Mouse (Mus musculus) gastrocnemius, adult 2 months (tissue): Measurements from ENCODE around the gene Astn2. TPM values are rescaled to one million over a fixed set of nuclear protein-coding genes. Genes with fewer than 3 reads are reported as not detected.

Experiments used
- DNase-seq: peaks from one replicate; pipeline ENCODE4 v3.0.0; 2022
- H3K27ac ChIP-seq: fragments of 200-600 bp; 2 replicates; pipeline ENCODE4 v1.8.1; 2022; ENCODE audit warnings: mild to moderate bottlenecking
- H3K4me3 ChIP-seq: fragments of 200-600 bp; 2 replicates; pipeline ENCODE4 v1.8.1; 2022; ENCODE audit warnings: mild to moderate bottlenecking, moderate library complexity
- CTCF ChIP-seq: fragments of 200-600 bp; IDR thresholded peaks from 2 replicates; pipeline ENCODE4 v1.8.1; 2022; ENCODE audit warnings: antibody characterized with exemption, mild to moderate bottlenecking, moderate library complexity
- intact Hi-C: fragments of 180-260 bp; cut with DNase I; formaldehyde crosslinking; loops from one replicate; pipeline ENCODE4 v1.15.1; 2025
- total RNA-seq, 2 experiments: library from RNA; stranded (reverse); gene quantifications; 2 replicates each; pipeline ENCODE4 v1.2.3; 2021

Gene Astn2
- total RNA-seq, 2 experiments from 2014 or later, result 0.61 to 1.0 TPM

DNA sequence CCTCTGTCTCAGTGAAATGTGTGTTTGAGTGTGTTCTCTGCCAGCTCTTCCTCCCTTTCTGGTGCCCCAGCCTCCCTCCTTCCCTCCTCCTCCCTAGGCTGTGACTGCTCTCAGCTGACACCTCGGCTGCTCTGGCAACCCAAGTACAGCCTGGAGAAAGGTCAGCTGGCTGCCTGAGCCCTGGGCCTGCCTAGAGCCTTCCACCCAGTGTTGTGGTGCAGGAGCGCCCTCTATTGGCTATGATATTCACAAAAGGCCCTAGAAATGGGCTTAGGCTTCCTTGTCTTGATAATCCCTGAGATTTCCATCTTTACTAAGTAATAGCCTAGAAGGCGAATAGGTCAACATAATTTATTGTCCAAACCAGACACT lies 908.0 kb downstream of the Astn2 start:
- peak; percentile 85 for TF ChIP-seq CTCF
- Histone ChIP-seq H3K27ac (no peak overlapping the region), H3K4me3 (no peak overlapping the region)
- intact Hi-C loops, result loop anchor here (2.0 to 5.0 kb wide), 3 partner anchors 374 to 974 kb away; partner anchors contain the start of gene Pappa
- peak; percentile 92 for DNase-seq

DNA sequence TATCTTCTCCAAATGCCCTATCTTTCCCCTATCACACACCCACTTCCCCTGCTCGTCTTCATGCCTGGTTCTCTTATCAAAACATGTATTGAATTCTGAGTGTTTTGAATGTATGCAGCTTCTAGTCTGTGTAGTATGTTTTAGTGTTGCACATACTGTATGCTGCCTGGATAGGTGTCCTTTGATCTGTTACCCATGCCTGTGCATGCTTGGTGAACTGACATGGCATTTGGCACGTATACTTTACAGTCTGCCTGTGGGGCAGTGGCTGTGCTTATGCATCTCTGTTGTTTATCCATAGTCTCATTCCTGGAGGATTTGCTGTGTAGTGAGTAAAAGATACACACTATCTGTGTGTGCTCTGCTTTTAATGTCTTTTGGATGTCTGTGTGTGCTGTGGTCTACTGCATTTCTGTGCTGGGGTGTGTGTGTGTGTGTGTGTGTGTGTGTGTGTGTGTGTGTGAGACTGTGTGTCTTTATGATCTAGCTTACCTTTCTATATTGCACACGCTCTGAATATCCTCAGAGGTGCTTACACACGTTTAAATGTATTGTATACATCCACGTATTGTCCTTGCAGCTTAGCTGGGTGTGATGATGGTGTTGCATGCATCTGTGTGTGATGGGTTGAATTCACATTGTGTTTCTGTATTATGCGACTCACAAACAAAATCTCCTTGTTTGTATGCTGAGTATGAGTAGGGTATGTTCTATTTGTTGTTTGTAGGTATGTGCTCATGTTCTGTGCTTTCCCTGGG lies 908.5 kb downstream of the Astn2 start:
- intact Hi-C loops, result loop anchor here (2.0 to 5.0 kb wide), 3 partner anchors 374 to 973 kb away; partner anchors contain the start of gene Pappa
- no peak for DNase-seq
- TF ChIP-seq CTCF, result no peak
- Histone ChIP-seq H3K4me3 (no peak overlapping the region), H3K27ac (no peak overlapping the region)

DNA sequence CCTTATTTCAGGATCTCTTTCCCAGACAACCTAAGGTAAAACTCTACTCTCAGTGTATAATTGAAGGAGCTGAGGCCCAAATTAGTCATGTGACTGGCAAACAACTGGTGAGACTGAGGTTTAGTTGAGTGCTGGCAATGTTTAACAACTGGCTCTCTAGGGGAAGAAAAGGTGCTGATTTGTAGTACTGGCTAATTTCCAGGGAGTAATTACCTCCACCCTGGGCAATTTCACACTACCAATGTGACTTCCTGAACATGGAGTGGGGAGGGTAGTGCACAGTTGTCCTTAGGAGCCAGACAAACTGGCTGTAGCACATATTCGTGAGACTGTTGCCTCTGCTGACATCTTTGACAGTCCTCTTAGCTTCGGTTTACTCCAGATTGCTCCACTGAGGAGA lies 912.9 kb downstream of the Astn2 start:
- Histone ChIP-seq H3K27ac (no peak overlapping the region), H3K4me3 (no peak overlapping the region)
- TF ChIP-seq CTCF, result no peak
- intact Hi-C loops, result no loop called here
- no peak for DNase-seq

DNA sequence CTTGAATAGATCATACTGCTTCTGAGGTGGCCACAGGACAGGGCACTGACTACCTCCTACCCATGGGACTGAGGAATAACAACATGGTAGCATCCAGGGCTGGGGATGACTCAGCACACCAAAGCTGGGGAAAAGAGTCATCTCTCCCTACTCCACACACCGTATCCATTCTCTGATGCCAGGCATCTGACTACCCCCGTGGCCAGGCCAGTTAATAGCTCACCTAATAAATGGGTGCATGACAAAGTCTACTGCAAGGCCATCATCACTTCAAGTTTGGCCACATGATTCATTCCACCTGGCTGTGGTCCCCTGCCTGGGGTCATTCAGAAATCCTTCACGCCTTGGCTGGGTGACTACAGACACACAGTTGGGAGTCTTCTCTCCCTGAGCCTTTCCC lies 914.7 kb downstream of the Astn2 start:
- intact Hi-C loops, result no loop called here
- Histone ChIP-seq H3K27ac (no peak overlapping the region), H3K4me3 (no peak overlapping the region)
- DNase-seq, result no peak
- TF ChIP-seq CTCF, result no peak

DNA sequence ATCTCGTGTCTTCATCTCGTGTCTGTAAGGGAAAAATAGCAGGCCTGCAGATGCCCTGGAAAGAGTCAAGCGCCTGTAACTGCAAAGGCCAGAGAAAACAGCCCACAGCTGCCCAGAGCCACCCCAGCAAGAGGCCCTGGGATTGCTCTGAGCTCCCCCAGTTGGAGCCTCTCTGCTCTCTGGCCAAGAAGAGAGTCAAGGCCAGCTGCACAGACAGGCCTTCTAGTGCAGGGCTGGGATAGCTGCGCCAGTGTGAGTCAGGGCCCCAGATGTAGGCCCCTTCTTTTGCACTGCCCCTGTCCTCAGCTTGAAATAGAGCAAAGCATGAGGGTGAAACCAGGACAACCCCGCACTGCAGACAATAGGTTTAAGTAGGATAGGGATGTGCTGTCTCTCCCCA lies 922.8 kb downstream of the Astn2 start:
- intact Hi-C loops, result no loop called here
- no peak for TF ChIP-seq CTCF
- DNase-seq, result peak; percentile 59
- Histone ChIP-seq H3K27ac (peak overlapping the region; percentile 3; the same call in 1 of the 2 replicates), H3K4me3 (no peak overlapping the region)

DNA sequence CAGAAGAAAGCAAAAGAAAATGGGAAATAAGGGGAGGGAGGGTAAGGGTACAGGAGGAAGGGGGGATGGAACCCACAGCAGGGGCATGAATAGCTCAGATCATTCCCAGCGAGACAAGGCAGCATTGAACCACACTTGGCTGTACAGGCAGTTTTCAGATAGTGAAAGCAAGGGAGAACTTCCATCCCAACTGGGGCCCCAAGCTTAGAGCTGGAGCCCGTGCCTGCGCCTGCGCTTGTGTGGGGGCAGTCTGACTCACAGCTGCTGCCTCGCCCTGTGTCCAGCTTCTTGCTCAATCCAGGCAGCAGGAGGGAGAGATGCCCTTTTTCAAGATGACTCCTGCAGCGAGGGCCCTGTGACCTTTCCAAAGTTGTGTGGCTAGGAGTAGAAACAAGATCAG lies 927.3 kb downstream of the Astn2 start:
- peak overlapping the region; percentile 61 for H3K27ac ChIP-seq
- intact Hi-C loops, result no loop called here

DNA sequence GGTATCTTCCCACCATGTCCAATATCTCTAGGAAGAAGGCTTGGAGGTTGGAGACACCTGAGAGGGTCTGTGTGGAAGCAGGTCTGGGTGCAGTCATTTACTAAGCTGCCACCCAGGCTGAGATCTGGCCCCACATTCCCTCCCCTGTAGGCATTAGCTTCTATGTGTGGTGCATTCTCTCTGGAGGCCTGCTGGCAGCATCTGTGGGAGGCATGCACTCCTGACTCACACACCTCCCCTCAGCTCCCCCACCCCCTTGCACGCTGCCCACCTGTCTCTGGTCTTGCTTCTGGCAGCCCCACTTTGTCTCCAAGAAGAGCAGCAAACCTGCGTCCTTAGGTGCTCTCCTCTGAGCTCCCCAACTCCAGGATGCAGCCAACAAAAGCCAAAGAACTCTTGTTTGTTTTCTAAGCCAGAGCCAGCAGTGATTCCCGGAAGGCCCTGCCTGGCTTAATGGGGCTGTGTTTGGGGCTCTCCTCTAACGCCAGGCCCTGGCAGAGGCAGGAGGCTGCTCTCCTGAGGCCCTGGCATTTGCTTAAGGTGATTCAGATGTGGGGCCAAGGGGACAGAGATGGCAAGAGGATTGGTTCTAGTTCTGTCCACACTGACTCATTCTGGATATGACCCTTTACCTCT lies 928.4 kb downstream of the Astn2 start:
- DNase-seq, result no peak
- H3K4me3 ChIP-seq, result no peak overlapping the region
- TF ChIP-seq CTCF, result no peak
- intact Hi-C loops, result no loop called here
- peak overlapping the region; percentile 61; the same call in 1 of the 2 replicates for H3K27ac ChIP-seq

More for the DNA sequence above, 927.3 kb downstream of the Astn2 start:
- TF ChIP-seq CTCF, result no peak
- H3K4me3 ChIP-seq, result no peak overlapping the region
- DNase-seq, result peak; percentile 69

DNA sequence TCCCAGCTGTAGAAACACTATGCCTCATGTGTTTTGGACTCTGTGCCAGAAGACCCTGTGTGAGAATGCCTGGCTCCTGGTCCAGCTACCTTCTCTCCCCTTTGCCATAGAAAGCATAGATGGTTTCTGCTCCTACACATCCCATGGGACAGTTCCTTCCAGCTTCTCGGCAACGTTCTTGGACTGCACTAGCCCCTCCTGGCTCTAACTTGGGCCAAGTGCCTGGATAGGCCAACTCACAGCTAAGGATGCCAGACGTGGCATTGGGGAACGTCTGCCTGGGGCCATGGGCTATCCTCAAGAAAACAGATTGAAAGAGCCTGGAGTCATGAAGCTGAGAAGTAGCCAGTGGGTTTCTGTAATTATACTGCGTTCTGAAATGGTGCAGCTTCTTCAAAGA lies 931.3 kb downstream of the Astn2 start:
- no peak for DNase-seq
- Histone ChIP-seq H3K4me3 (no peak overlapping the region), H3K27ac (no peak overlapping the region)
- intact Hi-C loops, result no loop called here
- no peak for TF ChIP-seq CTCF

DNA sequence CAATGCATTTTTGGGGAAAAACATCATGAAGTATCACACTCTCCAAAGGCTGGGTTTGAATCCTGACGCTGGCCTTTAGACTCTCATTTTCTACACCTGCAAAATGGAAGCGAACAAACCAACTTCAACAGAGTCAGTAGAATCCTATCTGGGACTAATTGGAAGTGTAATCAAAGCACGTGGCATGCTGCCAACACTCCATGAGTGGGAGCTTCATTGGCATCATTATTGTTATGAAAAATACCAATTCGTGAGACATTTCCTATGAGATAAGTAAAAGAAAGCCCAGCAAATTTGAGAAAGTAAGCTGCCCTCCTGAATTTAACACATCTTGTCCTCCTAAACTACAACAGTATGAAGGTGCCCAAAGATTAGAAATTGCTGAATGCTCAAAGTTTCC lies 955.2 kb downstream of the Astn2 start:
- TF ChIP-seq CTCF, result no peak
- Histone ChIP-seq H3K27ac (no peak overlapping the region), H3K4me3 (no peak overlapping the region)
- DNase-seq, result no peak
- intact Hi-C loops, result no loop called here

DNA sequence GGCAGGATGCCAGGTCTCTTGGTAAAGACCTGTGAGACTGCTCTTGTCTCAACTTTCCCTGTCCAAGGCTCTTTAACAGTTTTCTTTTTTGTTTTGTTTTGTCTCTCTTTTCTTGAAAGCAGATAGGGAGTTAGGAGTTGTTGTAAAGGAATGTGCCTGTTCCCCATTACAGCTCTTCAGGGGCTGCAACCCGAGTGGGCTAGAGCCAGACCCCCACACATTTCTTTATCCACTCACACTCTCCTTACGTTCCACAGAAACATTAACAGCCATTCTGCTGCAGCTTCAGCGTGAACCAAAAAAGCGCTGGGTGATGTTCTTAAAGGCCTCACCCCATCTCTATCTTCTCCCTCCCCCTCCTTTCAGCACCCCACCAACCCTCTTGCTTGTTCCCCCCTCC lies 962.7 kb downstream of the Astn2 start:
- Histone ChIP-seq H3K27ac (no peak overlapping the region), H3K4me3 (no peak overlapping the region)
- intact Hi-C loops, result no loop called here
- DNase-seq, result no peak
- TF ChIP-seq CTCF, result no peak

DNA sequence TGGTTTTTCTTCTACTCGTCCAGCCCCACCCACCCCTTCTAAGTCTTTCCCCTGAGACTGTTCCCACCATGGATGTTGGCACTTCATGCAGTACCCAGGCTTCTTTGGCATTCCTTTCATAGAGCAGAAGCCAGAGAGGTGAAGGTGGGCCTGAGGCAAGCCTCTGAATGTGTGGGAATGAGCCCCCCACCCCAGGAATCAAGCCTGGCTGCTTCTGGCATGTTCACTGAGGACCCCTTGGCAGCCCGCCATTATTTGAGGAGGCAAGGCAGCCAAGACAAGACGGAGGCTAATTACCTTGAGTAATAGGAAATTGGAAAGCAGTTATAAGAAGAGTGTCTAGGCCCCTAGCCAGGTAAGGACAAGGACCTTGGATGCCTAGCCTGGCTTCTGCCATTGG lies 973.6 kb downstream of the Astn2 start:
- intact Hi-C loops, result no loop called here
- H3K4me3 ChIP-seq, result no peak overlapping the region
- H3K27ac ChIP-seq, result no peak overlapping the region
- no peak for TF ChIP-seq CTCF
- DNase-seq, result no peak

DNA sequence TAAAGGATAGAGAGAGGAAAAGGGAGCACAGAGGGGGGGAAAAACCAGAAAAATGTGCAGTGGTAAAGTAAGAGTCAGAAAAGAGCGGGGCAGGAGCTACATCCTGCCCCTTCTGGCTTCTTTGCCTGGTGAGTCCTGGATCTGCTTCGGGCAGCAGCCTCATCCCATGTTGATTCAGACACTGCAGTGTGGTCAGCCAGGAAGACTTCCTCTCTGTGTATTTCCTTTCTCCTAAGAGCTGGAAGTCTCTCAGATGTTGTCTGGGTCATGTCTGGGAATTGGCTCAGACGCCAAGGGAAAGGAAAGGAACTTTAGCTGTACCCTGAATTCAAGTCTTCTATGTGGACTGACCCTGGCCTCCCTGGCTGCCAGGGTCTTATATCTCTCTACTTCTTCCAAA lies 976.9 kb downstream of the Astn2 start:
- intact Hi-C loops, result no loop called here
- TF ChIP-seq CTCF, result no peak
- 0 out of 2 replicates have a peak overlapping the region, but pooled peaks have one; percentile 21 for H3K27ac ChIP-seq
- H3K4me3 ChIP-seq, result no peak overlapping the region
- peak; percentile 25 for DNase-seq

DNA sequence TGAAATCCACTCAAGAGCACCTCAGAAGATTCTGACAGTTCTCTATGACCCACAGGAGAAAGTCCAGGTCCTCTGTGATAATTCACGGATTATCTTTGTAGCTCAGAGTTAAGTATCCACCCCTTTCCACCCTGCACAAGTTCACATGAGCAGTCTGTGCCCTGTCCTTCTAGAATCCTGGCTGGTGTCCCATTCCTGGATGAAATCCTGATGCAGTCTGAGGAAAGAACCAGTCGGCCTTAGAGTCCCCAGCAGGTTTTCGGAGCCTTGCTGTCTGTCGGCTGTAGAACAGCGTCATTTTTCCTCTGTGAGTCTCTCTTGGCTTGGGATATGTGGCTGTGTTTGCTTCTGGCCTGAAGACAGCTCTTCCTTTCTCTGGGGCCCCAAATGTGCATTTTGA lies 978.0 kb downstream of the Astn2 start:
- Histone ChIP-seq H3K4me3 (no peak overlapping the region), H3K27ac (peak overlapping the region; percentile 35; the same call in 1 of the 2 replicates)
- TF ChIP-seq CTCF, result no peak
- intact Hi-C loops, result no loop called here
- DNase-seq, result peak; percentile 27
